Mouse (Mus musculus) gastrocnemius, postnatal 36 days (tissue): ENCODE results near the gene Slc39a5. TPM values are rescaled to one million over a fixed set of nuclear protein-coding genes. Genes with fewer than 3 reads are reported as not detected.
A peak's percentile ranks its signal among the peaks of the same experiment; 100 is the strongest.

Source experiments
- DNase-seq, 2 experiments: peaks; one replicate each; pipeline ENCODE4 v3.0.0; 2022
- intact Hi-C: fragments of 180-260 bp; cut with DNase I; formaldehyde crosslinking; loops from one replicate; pipeline ENCODE4 v1.15.1; 2025
- total RNA-seq, 2 experiments: library from RNA; stranded (reverse); gene quantifications; 2 replicates each; pipeline ENCODE4 v1.2.3; 2021

Slc39a5 gene
- total RNA-seq, 2 experiments from 2014 or later, result not detected

DNA sequence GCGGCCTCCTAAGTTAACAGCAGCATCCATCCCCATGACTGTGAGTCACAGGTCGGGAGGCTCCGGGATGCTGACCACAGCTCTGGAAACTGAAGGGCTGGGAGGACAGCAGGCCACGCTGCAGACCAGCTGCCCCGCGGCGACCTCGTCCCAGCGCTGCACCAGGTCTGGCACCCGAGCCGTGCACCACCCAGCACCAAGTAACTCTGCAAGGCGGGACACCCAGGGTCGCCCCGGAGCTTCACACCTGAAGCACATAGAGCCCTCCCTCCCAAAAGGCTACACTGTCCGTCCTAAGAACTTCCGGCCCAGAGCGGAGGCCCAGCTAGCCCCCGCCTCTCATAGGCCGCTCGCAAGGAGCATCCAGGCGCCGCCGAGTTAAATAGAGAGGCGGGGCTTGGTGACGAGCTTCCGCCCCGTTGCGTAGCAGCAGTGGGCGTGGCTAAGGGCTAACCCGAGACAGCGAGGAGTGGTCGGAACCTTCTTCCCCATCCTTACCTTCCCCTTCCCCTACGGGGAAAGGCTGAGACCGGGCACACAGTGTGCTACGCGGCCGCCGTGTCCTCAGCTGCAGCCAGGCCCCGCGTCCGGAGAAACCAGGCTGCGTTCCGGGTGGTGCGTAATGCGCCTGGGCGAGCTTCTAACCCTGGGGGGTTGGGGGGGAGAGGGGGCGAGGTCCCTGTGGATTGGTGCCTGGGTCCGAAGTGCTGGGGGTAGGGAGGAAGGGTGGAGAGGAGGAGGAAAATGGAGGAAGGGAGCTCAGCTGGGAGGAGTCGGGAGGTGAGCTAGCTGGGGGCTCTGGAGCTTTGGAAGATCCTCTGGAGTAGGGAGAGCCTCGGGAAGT lies 10.4 kb upstream of the Slc39a5 start, which contains the start of the genes Nabp2 and Rnf41:
TSS of gene Nabp2 (minus strand) at position 282 of the 844 bp plus-strand sequence.
TSS of gene Rnf41 (plus strand) at position 447 of the 844 bp plus-strand sequence.
- intact Hi-C loops, result loop anchor here (5.0 kb wide), 1 partner anchor 131 kb away; no protein-coding TSS in a partner anchor

GRCm38 (mm10) chr10:128410560-128410845 lies 9.5 kb upstream of the Slc39a5 start:
- no peak for DNase-seq
- intact Hi-C loops, result loop anchor here (5.0 kb wide), 1 partner anchor 132 kb away; no protein-coding TSS in a partner anchor

More for the DNA sequence above, 10.4 kb upstream of the Slc39a5 start, which contains the start of the genes Nabp2 and Rnf41:
- DNase-seq, result peak; percentile 93 to 95

DNA sequence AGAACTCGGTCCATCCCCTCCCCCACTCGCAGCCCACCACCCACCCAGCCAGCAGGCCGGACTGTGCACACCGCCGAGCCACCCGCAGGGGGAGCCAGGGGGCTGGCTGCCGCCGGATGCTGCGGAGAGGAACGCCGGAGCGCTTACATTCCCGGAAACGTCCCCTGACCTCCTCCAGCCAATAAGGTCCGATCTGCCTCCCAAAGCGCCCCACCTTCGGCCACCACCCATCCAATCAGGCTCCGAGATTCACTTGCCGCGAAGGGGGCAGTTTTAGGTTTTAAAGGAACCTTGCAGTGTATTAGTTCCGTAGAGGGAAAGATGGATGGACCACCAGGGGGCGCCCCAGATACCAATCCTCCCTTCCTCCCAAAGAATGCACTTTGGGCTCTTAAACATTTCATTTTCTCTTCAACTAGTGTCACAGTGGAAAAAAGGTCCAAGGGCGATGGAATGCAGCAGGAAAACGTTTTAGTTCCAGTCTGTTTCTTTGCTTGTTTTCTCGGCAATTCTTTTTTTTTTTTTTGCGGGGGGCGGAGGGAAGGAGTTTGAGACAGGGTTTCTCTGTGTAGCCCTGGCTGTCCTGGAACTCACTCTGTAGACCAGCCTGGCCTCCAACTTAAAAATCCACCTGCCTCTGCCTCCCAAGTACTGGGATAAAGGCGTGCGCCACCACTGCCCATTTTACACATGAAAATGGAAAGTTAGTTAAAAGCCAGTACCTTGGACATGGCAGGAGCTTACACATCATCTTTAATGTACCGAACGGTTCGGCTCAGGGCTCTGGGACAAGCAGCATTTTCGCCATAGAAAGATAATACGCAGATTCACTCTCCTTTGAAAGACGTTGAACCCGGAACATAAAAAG lies 8.9 kb upstream of the Slc39a5 start:
- intact Hi-C loops, result loop anchor here (2.0 to 5.0 kb wide), 2 partner anchors 47 to 132 kb away; no protein-coding TSS in a partner anchor

GRCm38 (mm10) chr10:128408591-128409535 lies 7.8 kb upstream of the Slc39a5 start:
- intact Hi-C loops, result loop anchor here (2.0 kb wide), 1 partner anchor 48 kb away; no protein-coding TSS in a partner anchor
- DNase-seq, result no peak

More for the DNA sequence above, 8.9 kb upstream of the Slc39a5 start:
- DNase-seq, result peak; percentile 95 to 96

DNA sequence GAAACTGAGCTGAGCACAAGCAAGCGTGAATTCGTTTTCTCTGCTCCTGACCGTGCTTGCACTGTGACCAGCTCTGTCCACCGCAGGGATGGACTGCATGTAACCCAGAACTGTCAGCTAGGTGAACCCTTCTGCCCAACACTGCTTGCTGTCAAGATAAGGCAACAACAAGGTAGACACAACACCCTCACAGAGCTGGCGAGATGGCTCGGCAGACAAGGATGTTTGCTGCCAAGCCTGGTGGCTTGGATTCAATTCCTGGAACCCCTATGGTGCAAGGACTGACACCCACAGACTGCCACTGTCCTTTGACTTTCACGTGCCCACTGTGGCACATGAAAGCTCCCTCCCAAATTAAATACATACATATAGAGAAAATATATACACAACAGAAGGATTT lies 2.9 kb upstream of the Slc39a5 start:
- no peak for DNase-seq
- intact Hi-C loops, result no loop called here

GRCm38 (mm10) chr10:128401638-128402037 lies 609 bp upstream of the Slc39a5 start:
- DNase-seq, result no peak
- intact Hi-C loops, result no loop called here

DNA sequence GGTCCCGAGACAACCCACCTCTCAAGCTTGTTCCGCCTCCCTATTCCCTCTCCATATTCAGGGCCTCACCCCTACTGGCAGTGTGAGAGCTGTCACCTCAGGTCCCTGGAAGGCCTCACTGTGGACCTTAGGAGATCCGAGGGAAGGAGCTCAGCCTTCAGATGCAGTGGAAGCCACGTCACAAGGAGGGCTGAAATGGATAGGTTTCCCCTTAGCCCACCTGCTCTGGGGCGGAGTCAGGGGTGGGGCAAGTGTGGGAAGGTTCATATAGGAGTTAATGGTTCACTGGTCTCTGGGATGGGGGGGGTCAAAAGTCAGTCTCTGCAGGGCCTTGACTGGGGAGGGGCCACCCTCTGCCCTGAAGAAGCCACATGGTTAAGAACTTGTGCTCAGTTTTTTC lies 691 bp downstream of the Slc39a5 start:
- intact Hi-C loops, result no loop called here
- DNase-seq, result no peak

GRCm38 (mm10) chr10:128397466-128397865 lies 3.6 kb downstream of the Slc39a5 start:
- intact Hi-C loops, result no loop called here
- DNase-seq, result no peak

- no peak for DNase-seq
- intact Hi-C loops, result no loop called here
Observed at GRCm38 (mm10) chr10:128396716-128397264, 4.2 kb downstream of the Slc39a5 start.

- no peak for DNase-seq
- intact Hi-C loops, result no loop called here
Observed at GRCm38 (mm10) chr10:128396017-128396673, 4.9 kb downstream of the Slc39a5 start.

GRCm38 (mm10) chr10:128391850-128392249 lies 9.2 kb downstream of the Slc39a5 start:
- intact Hi-C loops, result no loop called here
- DNase-seq, result no peak

GRCm38 (mm10) chr10:128390366-128390765 lies 10.7 kb downstream of the Slc39a5 start:
- no peak for DNase-seq
- intact Hi-C loops, result no loop called here

GRCm38 (mm10) chr10:128389570-128389969 lies 11.5 kb downstream of the Slc39a5 start:
- intact Hi-C loops, result no loop called here
- no peak for DNase-seq

DNA sequence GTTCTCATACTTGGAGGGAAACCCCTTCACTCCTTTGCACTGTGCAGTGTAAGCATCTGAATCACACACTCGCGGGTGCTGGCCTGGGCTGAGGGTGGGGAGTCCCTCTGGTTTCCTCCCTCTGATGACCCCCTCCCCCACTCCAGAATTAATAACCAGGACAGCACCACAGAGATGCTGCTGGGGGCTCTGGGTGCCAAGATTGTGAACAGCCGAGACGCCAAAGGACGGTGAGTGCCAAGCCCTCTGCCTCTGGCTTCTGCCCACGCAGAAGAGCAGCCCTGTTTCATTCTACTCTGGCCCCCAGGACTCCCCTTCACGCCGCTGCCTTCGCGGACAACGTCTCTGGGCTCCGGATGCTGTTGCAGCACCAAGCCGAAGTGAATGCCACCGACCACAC lies 12.1 kb downstream of the Slc39a5 start:
- DNase-seq, result no peak
- intact Hi-C loops, result no loop called here

DNA sequence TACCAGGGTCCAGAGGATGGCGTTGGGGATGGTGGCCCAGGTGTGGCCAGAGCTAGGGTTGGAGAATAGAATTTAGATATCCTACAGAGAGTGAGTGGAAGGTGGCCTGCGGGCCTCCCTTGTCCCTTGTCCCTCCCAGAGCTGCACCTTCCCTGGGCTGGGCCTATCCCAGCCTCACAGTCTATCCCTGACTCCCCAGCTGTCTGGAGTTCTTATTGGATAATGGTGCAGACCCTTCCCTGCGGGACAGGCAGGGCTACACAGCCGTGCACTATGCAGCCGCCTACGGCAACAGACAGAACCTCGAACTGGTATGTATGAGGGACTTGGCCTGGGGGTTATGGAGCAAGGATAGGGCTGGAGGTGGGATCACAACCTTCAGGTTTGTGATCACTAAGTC lies 15.1 kb downstream of the Slc39a5 start:
- no peak for DNase-seq
- intact Hi-C loops, result no loop called here

DNA sequence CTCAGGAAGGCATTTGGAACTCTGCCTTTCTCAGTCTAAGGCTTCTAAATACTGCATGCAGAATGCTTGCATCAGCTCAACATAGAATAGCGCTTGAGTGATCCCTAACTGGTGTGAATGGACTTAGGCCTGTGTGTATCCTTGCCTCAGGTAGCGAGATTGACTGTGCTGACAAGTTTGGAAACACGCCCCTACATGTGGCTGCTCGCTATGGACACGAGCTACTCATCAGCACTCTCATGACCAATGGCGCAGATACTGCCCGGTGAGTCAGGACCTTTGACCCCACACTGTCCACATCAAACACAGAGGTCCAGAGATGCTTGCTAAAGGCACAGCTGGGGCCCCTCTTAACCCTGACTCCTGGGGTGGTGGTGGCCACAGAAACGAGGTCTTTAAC lies 18.5 kb downstream of the Slc39a5 start:
- intact Hi-C loops, result no loop called here
- no peak for DNase-seq

- intact Hi-C loops, result no loop called here
- DNase-seq, result no peak
Observed at GRCm38 (mm10) chr10:128380565-128380964, 20.5 kb downstream of the Slc39a5 start.

DNA sequence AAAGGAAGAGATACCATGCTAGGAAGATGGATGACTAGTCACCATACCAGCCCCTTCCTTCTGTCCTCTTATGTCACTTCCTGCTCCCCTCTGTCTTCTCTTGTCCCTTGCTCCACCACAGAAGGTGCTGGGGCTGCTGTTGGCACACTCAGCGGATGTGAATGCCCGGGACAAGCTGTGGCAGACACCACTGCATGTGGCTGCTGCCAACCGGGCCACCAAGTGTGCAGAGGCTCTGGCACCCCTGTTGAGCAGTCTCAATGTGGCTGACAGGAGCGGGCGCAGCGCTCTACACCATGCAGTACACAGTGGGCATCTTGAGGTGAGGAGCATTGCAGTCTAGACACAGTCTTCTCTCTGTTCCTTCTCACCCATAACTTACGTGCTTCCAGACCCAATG lies 21.8 kb downstream of the Slc39a5 start:
- DNase-seq, result peak in 1 of 2 experiments; percentile 29
- intact Hi-C loops, result loop anchor here (5.0 kb wide), 1 partner anchor 42 kb away; the partner anchor contains the start of gene Cs

- DNase-seq, result no peak
Observed at GRCm38 (mm10) chr10:128378462-128378861, 22.6 kb downstream of the Slc39a5 start.

More at GRCm38 (mm10) chr10:128378462-128378861, 22.6 kb downstream of the Slc39a5 start:
- intact Hi-C loops, result loop anchor here (5.0 kb wide), 1 partner anchor 41 kb away; the partner anchor contains the start of gene Cs
